Mouse (Mus musculus) layer of hippocampus, postnatal 25 days (tissue): ENCODE measurements around the gene Lsr. TPM values are rescaled to one million over a fixed set of nuclear protein-coding genes. Genes with fewer than 3 reads are reported as not detected.
"Not testable (repeated sequence)": the region's sequence is repeated elsewhere in the genome, so short reads cannot be mapped to it uniquely, and the experiment has no call there.

Experiments
- DNase-seq, 2 experiments: peaks; one replicate each; pipeline ENCODE4 v3.0.0; 2022; ENCODE audit warnings: mixed read lengths in 2 of 2, low spot score in 1 of 2; ENCODE audit errors: extremely low spot score in 1 of 2
- total RNA-seq, 2 experiments: library from RNA; stranded (reverse); gene quantifications; 2 replicates each; pipeline ENCODE4 v1.2.3; 2021

The Lsr gene
- total RNA-seq, 2 experiments from 2014 or later: 6.3 to 8.4 TPM

GRCm38 (mm10) chr7:30942365-30942764 is 30.9 kb downstream of the Lsr start:
- not testable (repeated sequence) for DNase-seq

- not testable (repeated sequence) for DNase-seq
These were observed 33.2 kb downstream of the Lsr start for GRCm38 (mm10) chr7:30940070-30940469.

DNA sequence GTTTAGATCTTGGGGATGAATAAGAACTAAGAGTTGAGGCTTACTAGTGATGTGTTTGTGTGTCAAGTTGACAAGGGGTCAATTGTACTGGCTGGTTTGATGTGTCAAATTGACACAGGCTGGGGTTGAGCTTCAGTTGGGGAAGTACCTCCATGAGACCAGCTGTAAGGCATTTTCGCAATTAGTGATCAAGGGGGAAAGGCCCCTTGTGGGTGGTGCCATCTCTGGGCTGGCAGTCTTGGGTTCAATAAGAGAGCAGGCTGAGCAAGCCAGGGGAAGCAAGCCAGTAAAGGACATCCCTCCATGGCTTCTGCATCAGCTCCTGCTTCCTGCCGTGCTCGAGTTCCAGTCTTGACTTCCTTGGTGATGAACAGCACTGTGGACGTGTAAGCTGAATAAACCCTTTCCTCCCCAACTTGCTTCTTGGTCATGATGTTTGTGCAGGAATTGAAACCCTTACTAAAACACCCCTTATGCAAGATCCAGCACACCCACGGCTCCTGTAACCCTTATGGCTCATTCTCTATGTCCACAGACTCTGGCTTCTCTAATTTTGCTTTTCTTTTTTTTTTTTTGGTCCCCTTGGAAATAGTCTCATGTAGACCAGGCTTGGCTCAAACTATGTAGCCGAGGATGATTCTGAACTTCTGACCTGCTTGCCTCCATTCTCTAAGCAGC is 37.7 kb downstream of the Lsr start:
- not testable (repeated sequence) for DNase-seq

DNA sequence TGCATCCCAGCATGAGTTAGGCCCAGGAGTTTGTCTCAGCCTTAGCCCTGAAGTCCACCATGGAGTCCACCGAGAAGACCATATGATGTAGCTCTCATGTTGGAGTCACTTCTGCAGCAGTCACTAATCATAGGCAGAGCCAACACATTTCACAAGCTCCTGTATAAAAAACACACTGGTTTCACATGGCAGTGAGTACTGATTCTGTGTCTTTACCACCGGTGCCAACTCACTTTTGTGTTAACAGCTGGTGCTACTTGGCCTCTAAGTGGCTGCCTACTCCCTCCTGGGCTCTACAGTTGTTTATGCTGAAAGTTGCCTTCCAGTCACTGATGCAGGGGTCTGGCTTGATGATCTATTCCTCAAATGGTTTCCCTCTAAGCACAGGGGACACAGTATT is 48.7 kb downstream of the Lsr start, which contains the start of gene Hamp2:
Hamp2 (minus strand) TSS at position 101 of the 400 bp plus-strand sequence.
- DNase-seq: not testable (repeated sequence)

DNA sequence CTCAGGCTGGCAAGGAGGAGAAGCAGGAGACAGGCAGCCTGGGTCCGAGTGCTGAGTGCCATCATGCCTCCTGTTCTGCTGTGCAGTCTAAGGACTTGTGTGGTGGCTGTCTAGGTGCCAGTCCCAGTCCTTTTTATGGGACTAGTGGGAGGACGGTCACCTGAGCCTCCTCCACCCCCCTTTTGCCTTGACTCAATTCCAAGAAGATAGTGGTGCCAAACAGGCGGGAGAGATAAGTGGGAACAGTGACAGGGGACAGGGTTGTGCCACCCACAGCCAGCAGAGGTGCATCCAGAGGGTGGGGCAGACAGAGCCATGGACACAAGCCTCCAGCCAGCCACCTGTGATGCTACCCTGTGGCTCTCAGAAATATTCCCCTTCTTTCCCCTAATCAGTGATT is 49.2 kb downstream of the Lsr start:
- no peak for DNase-seq

DNA sequence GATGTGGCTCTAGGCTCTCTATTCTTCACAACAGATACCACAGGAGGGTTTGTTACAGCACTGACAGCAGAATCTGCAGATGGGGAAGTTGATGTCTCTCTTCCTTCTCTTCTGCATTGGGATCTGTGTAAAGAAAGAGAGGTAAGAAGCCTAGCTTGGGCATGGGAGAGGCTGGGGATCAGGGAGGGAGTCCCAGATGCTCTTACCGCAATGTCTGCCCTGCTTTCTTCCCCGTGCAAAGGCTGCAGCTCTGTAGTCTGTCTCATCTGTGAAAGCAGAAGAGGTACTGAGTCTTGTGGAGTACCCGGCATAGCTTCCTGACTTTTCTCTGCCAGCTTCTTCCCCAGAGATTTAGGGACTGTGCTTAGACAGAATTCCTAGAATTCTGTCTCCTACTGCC is 50.8 kb downstream of the Lsr start:
- not testable (repeated sequence) for DNase-seq

DNA sequence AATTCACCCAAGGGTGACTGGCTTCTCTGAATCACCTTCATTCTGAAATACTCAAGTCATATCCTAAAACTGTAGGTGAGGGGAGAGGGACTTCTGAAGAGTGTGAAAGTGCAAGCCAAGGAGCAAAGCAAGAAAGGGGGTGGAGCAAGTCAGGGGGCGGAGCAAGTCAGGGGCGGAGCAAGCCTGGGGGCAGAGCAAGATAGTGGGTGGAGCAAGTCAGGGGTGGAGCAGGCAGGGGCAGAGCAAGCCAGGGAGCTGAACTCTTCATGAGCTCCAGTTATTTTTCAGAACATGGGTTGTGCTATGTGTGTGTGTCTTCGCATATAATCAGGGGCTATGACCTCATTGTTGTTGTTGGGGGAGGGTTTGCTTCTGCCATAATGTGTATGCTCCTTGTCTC is 53.0 kb downstream of the Lsr start:
- DNase-seq: no peak

DNA sequence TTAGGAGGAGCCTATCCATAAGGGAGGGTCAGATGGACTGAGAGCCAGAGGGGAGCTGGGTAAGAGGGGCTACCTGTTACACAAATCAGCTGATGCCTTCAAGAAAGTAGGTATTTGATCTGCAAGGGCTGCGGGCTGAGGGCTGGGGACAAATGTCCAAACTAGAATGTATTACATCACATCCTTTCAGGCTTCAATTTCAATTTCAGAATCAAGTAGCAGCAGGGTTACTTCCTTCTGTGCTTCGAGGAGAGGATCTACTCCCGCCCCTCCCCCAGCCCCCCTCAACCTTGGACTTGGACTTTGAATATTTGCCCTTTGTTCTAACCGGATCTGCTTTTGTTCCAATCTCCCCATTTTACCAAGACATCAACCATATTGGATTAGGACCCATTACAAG is 56.0 kb downstream of the Lsr start:
- DNase-seq: no peak

DNA sequence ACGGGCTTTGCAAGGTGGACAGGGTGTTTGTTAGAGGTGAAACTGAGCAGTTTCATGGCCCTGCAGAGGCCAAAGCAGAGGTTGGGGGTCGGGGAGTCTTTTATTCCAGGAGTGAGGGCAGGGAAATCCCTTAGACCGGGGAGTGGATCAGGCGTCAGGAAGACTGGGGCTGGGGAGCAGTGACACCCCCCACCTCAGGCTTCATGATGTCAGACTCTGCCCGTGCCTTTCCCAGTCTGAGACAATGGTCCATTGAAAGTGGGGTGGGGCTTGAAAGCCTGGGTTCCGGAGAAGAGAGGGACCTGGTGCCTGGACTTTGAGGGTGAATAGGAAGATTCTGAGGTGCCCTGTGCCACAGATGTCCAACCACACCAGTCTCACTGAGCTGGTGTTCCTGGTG is 56.6 kb downstream of the Lsr start:
- no peak for DNase-seq

- DNase-seq: no peak
These were observed 58.5 kb downstream of the Lsr start, which contains the start of gene Mag for GRCm38 (mm10) chr7:30914732-30915131. Gene Mag (minus strand): TSS chr7:30914873.

- no peak for DNase-seq
These were observed 63.5 kb downstream of the Lsr start for GRCm38 (mm10) chr7:30909773-30910172.

GRCm38 (mm10) chr7:30908992-30909431 is 64.3 kb downstream of the Lsr start:
- no peak for DNase-seq

GRCm38 (mm10) chr7:30908277-30908991 is 64.8 kb downstream of the Lsr start:
- no peak for DNase-seq

Other genes starting within 250 kb of the Lsr start
- 100 to 1,000 TPM; 116 to 132 TPM for gene Tmem147, start 243.9 kb downstream of the Lsr start, total RNA-seq
- gene Gapdhs, start 229.8 kb downstream of the Lsr start, total RNA-seq: not detected
- 1 to 10 TPM; 7.5 to 7.7 TPM for gene Sbsn, start 222.0 kb downstream of the Lsr start, total RNA-seq
- gene Dmkn, start 209.7 kb downstream of the Lsr start, total RNA-seq: 1 to 10 TPM in 1 of 2 experiments, under 1 TPM in 1; 0.66 to 1.3 TPM
- not detected for gene Krtdap, start 185.6 kb downstream of the Lsr start, total RNA-seq
- gene Ffar2, start 149.7 kb downstream of the Lsr start, total RNA-seq: not detected
- not detected for gene Ffar3, start 117.3 kb downstream of the Lsr start, total RNA-seq
- gene Ffar1, start 111.9 kb downstream of the Lsr start, total RNA-seq: not detected
- not detected for gene Cd22, start 93.1 kb downstream of the Lsr start, total RNA-seq
- gene Mag, start 58.6 kb downstream of the Lsr start, total RNA-seq: 100 to 1,000 TPM; 319 to 342 TPM
- gene Hamp2, start 48.8 kb downstream of the Lsr start, total RNA-seq: not detected
- gene Hamp, start 29.4 kb downstream of the Lsr start, total RNA-seq: not detected
- gene Usf2, start 16.7 kb downstream of the Lsr start, total RNA-seq: 100 to 1,000 TPM; 124 to 126 TPM
- gene Fam187b, start 326 bp upstream of the Lsr start, total RNA-seq: under 1 TPM; 0.22 to 0.45 TPM
- gene Fxyd5, start 69.0 kb upstream of the Lsr start, total RNA-seq: 10 to 100 TPM; 20.2 to 22.7 TPM
- 100 to 1,000 TPM; 151 to 157 TPM for gene Fxyd7, start 78.0 kb upstream of the Lsr start, total RNA-seq
- gene Fxyd1, start 83.7 kb upstream of the Lsr start, total RNA-seq: 100 to 1,000 TPM; 103 to 113 TPM
- 10 to 100 TPM; 31.9 to 36.1 TPM for gene Lgi4, start 85.9 kb upstream of the Lsr start, total RNA-seq
- not detected for gene Fxyd3, start 103.2 kb upstream of the Lsr start, total RNA-seq
- gene Hpn, start 141.8 kb upstream of the Lsr start, total RNA-seq: 1 to 10 TPM; 2.3 to 4.2 TPM
- gene Scn1b, start 153.5 kb upstream of the Lsr start, total RNA-seq: 100 to 1,000 TPM; 548 to 608 TPM
- gene Gramd1a, start 182.4 kb upstream of the Lsr start, total RNA-seq: 100 to 1,000 TPM; 108 to 126 TPM